8 mouse cellular contexts compared by ENCODE assay signal in the genomic region with DNA sequence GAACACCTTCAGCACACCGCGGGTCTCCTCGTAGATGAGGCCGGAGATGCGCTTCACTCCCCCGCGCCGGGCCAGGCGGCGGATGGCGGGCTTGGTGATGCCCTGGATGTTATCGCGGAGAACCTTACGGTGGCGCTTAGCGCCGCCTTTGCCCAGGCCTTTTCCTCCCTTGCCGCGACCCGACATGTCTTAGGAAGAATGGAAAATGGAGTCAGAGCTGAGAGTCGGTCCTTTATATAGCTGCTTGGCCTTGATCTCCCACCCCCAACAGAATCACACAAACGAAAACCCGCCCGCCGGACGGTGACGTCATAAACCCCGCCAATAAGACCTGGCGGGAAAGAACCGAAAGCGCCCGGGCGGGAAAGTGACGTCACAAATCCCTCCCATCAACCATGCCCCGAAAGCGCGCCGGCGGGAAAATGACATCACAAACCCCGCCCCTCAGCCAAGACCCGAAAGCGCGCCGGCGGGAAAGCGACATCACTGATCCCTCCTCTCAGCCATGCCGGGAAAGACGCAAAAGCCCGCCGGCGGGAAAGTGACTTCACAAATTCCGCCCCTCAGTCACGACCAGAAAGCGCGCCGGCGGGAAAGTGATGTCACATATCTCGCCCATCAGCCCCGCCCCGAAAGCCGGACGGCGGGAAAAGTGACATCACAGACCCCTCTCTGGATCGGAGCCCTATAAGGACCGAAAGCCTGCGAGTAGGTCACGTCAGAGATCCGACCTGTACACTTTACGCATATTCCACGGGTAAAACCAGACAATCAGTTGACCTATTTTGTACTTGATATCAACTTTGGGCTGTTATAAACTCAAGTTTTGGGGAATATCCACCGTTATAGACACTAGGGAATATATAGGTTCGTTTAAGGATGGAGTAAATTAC. TPM values are rescaled to one million over a fixed set of nuclear protein-coding genes. Genes with fewer than 3 reads are reported as not detected.
DNase-seq lines count a peak whose midpoint lies in the region; ATAC-seq lines count a peak whose summit lies in the region.

TSS of gene Hist1h4a (minus strand) at position 259 of the 893 bp plus-strand sequence.

- peak within 1 kb of the TSS; percentile 67 for H3K4me2 ChIP-seq in embryonic facial prominence, embryonic 11.5 days (ENCODE audit: low read depth, low read length)
- peak within 1 kb of the TSS; percentile 82 for H3K4me2 ChIP-seq in midbrain, embryonic 11.5 days

- H3K4me1 ChIP-seq in embryonic facial prominence, embryonic 11.5 days (ENCODE audit: control insufficient read depth, insufficient read depth, low read length) = no peaks in the 10 kb centered on the region
- peaks cover 26% of the 10 kb centered on the region for H3K4me1 ChIP-seq in midbrain, embryonic 11.5 days (ENCODE audit: control insufficient read depth, insufficient read depth, low read length)

- H3K27me3 ChIP-seq in embryonic facial prominence, embryonic 11.5 days (ENCODE audit: control insufficient read depth, insufficient read depth, low read length) = no peaks in the 10 kb centered on the region
- H3K27me3 ChIP-seq in midbrain, embryonic 11.5 days (ENCODE audit: control insufficient read depth, insufficient read depth, low read length) = no peaks in the 10 kb centered on the region

- H3K9ac ChIP-seq in embryonic facial prominence, embryonic 11.5 days (replicated peaks; ENCODE audit: low read length) = peak within 1 kb of the TSS; percentile 67
- peak within 1 kb of the TSS; percentile 73 for H3K9ac ChIP-seq in midbrain, embryonic 11.5 days (ENCODE audit: low read length)

- DNase-seq in adrenal gland, postnatal 25 days = peak; percentile 98
- peak; percentile 99 for DNase-seq in embryonic facial prominence, embryonic 11.5 days (ENCODE audit: low spot score)
- peak; percentile 100 for DNase-seq in heart, adult 11 months
- peak; percentile 94 for DNase-seq in kidney, adult 11 months
- DNase-seq in left cerebral cortex, postnatal 4 days = peak; percentile 100
- peak; percentile 100 for DNase-seq in midbrain, embryonic 11.5 days (ENCODE audit: low spot score, missing footprints)
- peak; percentile 99 for DNase-seq in right cerebral cortex, postnatal 4 days
- peak; percentile 99 for DNase-seq in yolk sac, embryonic 10.5 days (ENCODE audit: low spot score)

- peak within 1 kb of the TSS; percentile 41 for H3K4me3 ChIP-seq in embryonic facial prominence, embryonic 11.5 days (ENCODE audit: low read depth, low read length)
- H3K4me3 ChIP-seq in midbrain, embryonic 11.5 days (ENCODE audit: low read depth, low read length) = peak within 1 kb of the TSS; percentile 37

- no peaks in the 10 kb centered on the region for H3K9me3 ChIP-seq in embryonic facial prominence, embryonic 11.5 days (replicated peaks; ENCODE audit: control insufficient read depth, low read length)
- no peaks in the 10 kb centered on the region for H3K9me3 ChIP-seq in midbrain, embryonic 11.5 days (ENCODE audit: control insufficient read depth, low read length)

- H3K36me3 ChIP-seq in embryonic facial prominence, embryonic 11.5 days (replicated peaks; ENCODE audit: control insufficient read depth, insufficient read depth, low read depth, low read length) = no peaks in the 10 kb centered on the region
- no peaks in the 10 kb centered on the region for H3K36me3 ChIP-seq in midbrain, embryonic 11.5 days (ENCODE audit: control insufficient read depth, insufficient read depth, low read length)

- ATAC-seq in embryonic facial prominence, embryonic 11.5 days (replicated peaks; ENCODE audit: insufficient number of reproducible peaks, low FRiP score, low TSS enrichment, low read depth) = peak; percentile 67
- peak; percentile 81 for ATAC-seq in midbrain, embryonic 11.5 days (ENCODE audit: low FRiP score)

- intact Hi-C loops in left cerebral cortex, postnatal 4 days (cut with DNase I) = no loop called here

- WGBS in embryonic facial prominence, embryonic 11.5 days = 0% methylated on average over 61 of the region's 72 CpGs
- WGBS in midbrain, embryonic 11.5 days = under 1% methylated on average over 61 of the region's 72 CpGs

- peak within 1 kb of the TSS; percentile 97 for H3K27ac ChIP-seq in embryonic facial prominence, embryonic 11.5 days (replicated peaks; ENCODE audit: low read depth, low read length)
- H3K27ac ChIP-seq in midbrain, embryonic 11.5 days (ENCODE audit: low read depth, low read length) = peak within 1 kb of the TSS; percentile 83

RNA-seq across cellular contexts. Expression of gene Hist1h4a, which starts in this region (rescaled TPM):
- total RNA-seq in adrenal gland, postnatal 25 days (2021) = 73.8 and 80.4 TPM in 2 replicates
- not detected in 2 replicates for polyA plus RNA-seq in embryonic facial prominence, embryonic 11.5 days (2014; fragmentation: Nextera tagmentation; extraction: Ambion mirVana)
- total RNA-seq in left cerebral cortex, postnatal 4 days (2021) = 100 to 1,000 TPM; 134 to 137 TPM
- 0.49 and 0.55 TPM in 2 replicates for polyA plus RNA-seq in midbrain, embryonic 11.5 days (2014; fragmentation: Nextera tagmentation; extraction: Ambion mirVana)

Comparison
In these comparisons a context has a peak if more than half of its experiments do, and no peak if none do; other contexts are left out.
1. Peak in every context shown above with its lines: DNase-seq, ATAC-seq, H3K4me3 ChIP-seq and H3K27ac ChIP-seq.
2. Peak in DNase-seq, ATAC-seq, H3K4me3 ChIP-seq, H3K27ac ChIP-seq, H3K9ac ChIP-seq and H3K4me2 ChIP-seq in embryonic facial prominence, embryonic 11.5 days; RNA of the gene not detected or under 1 TPM.
3. Peak in DNase-seq, ATAC-seq, H3K4me3 ChIP-seq, H3K27ac ChIP-seq, H3K9ac ChIP-seq and H3K4me2 ChIP-seq in midbrain, embryonic 11.5 days; RNA of the gene not detected or under 1 TPM.